Mouse (Mus musculus) retina, adult 2 months (tissue): ENCODE data around the gene Ier5.

Experiments used
- DNase-seq: peaks from one replicate; pipeline ENCODE4 v3.0.0-alpha.2; 2012; ENCODE audit warnings: low read depth, low spot score

Ier5 gene

GRCm38 (mm10) chr1:155099280-155099848, at the start of gene Ier5:
Ier5 (minus strand) TSS chr1:155099636.
- DNase-seq: peak; percentile 92

DNA sequence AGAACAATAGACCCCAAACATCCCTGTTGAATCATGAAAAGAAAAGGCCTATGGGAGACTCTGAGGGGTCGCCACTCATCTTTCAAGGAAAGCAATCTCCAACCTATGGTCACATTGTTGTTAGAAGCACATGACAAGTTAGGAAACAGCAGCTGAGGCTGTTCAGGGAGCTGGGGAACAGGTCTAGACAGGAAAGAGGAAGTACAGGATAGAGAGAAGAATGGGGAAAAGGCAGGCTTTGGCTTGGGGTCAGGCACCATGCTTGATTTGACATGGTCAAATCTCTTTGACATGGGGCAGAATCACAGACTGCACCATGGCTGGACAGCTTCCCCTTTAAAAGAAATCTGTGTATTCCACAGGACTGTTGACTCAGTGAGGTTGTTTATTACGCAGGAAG, 47.8 kb upstream of the Ier5 start:
- no peak for DNase-seq

GRCm38 (mm10) chr1:155146572-155146980, 47.1 kb upstream of the Ier5 start, which contains the start of gene Mr1:
Mr1 (minus strand) TSS chr1:155146814.
- no peak for DNase-seq

- DNase-seq: no peak
Measured at GRCm38 (mm10) chr1:155145620-155146019, 46.2 kb upstream of the Ier5 start.

DNA sequence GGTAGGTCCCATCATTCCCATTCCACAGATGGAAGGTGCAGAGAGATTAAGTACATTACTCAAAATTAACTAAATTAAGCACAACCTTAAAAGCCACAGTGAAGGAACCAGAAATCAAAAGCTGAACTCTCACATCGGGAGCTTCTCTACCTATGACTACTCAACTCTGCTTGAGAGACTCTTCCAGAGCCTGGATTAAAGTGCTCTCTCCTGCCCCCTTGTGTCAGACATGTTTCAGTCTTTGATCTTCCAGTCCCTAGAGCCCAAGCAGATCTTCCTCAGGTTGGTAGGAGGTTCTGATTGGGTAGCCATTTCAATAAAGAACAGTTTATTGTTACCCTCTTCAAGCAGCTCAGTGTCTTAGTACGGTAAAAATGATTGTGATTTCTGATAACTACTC, 40.6 kb upstream of the Ier5 start:
- DNase-seq: peak; percentile 50

DNA sequence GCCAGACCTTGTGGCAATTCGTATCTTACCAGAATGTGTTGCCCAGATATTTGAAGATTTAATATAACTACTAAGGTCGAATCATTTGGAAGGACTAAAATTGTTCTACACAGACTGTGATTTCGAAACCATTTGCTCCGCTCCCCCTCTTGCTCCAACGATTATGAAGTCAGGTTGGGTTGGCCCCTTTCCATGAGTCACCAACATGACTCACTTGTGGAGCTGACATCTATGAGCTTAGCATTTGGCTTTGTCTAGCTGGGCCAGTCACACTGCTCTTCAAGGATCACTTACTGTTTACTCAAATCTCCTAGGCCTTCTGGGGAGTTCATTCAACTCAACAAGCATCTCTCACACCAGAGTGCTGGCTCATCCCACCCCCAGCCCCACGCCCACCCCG, 39.4 kb upstream of the Ier5 start:
- DNase-seq: no peak

- DNase-seq: no peak
Measured at GRCm38 (mm10) chr1:155134866-155135265, 35.4 kb upstream of the Ier5 start.

DNA sequence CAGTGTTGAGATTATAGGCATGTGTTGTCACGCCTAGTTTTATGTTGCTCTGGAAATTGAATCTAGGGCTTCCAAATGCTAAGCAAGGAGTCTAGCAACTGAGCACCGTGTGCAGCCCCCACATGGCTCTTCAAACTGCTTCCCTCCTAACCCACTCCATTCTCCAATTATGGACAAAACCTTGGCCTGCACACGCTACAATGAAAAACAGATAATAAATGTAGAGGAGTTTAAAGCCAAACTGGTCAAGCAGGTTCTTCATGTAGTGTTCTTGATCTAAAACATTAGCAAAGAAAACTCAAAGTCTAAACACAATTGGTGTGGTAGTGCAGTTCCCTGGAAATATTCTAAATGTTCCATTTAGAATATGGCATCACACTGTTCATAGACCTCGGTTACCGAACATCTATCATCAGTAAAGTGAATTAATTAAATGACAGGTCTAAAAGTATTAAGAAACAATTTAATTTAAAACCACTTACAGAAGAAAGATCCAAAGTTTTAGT, 28.0 kb upstream of the Ier5 start:
- DNase-seq: no peak

DNA sequence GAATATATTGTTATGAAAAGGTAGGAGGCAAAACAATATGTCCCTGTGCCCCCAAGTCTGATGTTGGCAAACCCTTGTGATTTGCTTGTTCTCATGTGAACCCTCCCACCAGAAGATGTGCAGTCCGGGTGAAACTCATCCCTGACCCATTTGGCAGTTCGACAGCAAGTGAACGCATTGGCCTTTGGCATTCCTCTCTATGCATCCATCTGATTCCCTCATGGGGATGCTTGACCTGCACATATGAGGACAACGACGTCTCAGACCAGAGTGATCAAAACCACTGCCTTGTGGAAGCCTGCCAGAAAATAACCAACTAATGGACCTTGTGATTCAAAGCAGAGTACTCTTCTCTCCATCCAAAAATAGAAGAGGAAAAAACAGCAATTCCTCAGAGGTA, 27.3 kb upstream of the Ier5 start:
- DNase-seq: no peak

- DNase-seq: no peak
Measured at GRCm38 (mm10) chr1:155124397-155124796, 25.0 kb upstream of the Ier5 start.

DNA sequence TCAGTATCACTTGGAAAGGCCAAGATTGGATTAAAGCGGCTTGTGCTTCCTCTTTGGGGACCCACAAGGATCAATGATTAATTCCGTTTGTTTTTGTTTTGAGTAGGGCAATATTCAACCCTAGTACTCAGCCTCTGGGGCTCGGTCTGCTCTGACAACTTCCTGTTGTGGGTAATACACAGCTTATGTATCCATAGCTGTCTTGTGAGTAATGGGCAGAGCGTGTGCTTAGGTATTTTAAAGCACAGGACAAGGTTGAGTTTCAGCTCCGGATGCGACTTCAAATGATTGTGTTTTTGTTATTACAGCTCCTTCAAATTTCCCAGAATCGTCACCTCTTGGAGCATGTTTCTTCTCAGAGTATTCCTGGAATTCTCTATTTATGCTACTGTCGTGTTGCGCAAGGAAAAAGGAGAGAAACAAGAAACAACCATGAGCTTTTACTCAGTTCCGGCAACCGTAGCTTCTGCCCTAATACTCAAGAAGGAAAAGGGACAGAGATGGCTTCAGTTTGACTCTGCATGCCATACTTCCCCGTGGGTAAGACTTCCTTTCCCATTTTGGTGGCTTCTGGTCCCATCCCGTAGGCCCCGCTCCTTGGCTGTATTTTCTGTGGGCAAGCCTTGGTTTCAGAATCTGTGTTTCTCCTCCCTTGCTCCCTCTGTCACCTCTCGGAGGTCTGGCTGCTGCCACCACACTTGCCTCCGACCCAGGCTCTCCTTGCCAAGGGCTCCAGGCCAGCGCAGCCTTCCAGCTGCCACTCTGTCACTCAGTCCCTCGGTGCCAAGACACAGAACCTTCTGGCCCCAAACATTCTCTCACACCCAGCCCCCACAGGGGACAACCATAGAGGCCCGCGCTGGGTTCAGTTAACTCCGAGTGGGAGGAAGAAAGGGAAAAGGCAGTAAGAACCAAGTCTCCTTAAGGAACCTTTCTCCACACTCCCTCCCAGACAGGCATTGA, 22.8 kb upstream of the Ier5 start:
- no peak for DNase-seq

DNA sequence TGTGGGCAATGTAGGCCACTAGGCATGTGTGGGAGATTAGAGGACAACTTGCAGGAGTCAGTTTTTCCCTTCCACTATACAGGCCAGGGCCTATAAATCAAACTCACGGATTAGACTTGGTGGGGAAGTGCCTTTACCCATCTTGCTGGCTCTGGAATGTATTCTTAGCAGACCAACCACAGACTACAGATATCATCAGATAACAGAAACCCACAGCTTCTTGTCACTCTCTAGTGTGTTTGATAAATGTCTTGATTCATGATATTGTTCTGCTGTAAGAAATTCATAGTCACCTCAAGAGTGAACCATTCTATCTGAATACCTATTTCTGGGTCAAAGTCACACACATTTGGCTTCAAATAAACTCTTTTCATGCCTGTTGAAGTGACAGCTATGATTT, 20.3 kb upstream of the Ier5 start:
- DNase-seq: no peak

GRCm38 (mm10) chr1:155113946-155114345, 14.5 kb upstream of the Ier5 start:
- no peak for DNase-seq

- DNase-seq: no peak
Measured at GRCm38 (mm10) chr1:155112875-155113274, 13.4 kb upstream of the Ier5 start.

- no peak for DNase-seq
Measured at GRCm38 (mm10) chr1:155112118-155112517, 12.7 kb upstream of the Ier5 start.

GRCm38 (mm10) chr1:155111491-155111890, 12.1 kb upstream of the Ier5 start:
- no peak for DNase-seq

DNA sequence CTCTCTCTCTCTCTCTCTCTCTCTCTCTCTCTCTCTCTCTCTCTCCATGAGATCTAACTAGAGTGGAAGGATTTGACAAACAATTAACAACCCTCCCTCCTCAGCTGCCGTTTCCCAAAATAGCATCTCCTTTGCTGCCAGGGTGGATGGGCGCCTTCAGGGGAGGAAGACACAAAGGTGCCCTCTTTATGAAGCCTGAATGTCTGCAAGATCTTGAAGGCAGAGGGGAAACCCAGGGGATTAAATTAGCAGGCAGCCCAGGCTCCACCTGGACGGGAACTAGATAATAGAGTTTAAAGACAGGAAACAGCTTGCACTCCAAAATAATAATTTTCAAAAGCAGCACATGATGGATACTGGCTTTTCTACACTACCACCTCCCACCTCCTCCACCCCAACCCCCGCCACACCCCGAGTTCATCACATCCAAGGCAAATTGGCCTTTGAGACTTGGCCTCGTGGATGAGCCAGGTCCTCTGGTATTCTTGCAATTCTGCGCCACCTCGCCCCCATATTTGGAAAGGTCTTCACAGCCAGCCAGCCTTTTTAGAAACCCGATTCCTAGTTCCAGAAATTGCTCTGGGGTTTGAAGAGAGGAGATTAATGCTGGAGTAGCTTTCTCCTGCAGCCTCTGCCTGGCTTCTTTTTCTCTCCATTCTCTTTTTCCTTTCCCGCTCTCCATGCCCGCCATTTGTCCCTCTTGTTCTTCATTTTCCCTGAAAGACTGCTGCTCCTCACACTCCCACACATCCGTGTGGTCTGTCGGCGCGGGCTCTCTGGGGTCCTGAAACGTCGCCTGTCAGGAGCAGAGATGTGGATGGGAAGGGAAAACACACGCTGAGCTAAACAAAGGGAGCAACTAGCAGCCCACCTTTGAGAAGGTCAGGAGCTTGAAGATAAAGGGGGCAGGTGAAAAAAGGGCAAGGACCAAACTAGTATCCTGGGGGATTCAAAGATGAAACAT, 10.2 kb upstream of the Ier5 start:
- no peak for DNase-seq

GRCm38 (mm10) chr1:155108412-155108811, 9.0 kb upstream of the Ier5 start:
- DNase-seq: no peak

GRCm38 (mm10) chr1:155107843-155108242, 8.4 kb upstream of the Ier5 start:
- no peak for DNase-seq

GRCm38 (mm10) chr1:155106310-155106709, 6.9 kb upstream of the Ier5 start:
- no peak for DNase-seq

DNA sequence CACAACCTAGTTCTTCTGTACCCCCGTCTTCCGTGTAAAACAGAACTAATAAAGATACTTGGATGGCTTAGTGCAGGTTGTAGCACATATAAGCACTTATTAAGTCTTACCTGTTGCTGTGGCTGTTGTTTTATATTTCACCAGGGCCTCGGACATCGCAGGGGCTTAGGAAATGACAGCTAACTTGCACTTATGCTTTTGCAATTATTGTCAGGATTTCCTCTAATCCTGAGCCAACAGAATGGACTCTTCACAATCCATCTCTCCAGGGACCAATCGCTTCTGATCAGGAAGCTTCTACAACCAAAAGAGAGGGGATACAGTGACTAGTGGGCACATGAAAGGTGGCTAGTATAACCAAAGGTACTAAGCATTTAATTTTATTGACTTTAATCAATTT, 4.6 kb upstream of the Ier5 start:
- no peak for DNase-seq

DNA sequence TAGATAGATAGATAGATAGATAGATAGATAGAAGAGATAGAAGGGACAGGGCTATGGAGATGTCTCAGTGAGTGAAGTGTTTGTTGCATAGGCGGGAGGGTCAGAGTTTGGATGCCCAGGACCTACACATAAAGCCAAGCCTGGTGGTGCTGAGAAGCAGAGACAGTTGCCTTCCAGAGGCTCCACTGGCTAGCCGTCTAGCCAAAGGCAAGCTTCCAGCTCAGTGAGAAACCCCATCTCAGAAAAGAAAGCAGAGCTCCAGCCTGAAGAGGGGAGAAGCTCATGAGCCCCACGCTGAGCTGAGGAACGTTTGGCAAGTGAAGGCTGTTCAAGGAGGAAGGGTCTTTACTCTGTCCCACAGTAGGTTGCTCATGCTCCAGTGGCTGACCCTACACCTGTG, 3.2 kb upstream of the Ier5 start:
- no peak for DNase-seq
